Mouse (Mus musculus) forebrain, postnatal 0 days (tissue): ENCODE results near the gene Sh2d5. TPM values are rescaled to one million over a fixed set of nuclear protein-coding genes. Genes with fewer than 3 reads are reported as not detected.

ENCODE experiments used
- ATAC-seq: fragments of 200-750 bp; cut with Nextera tagmentation; 2 replicates; pipeline ENCODE4 v1.8.0; 2017; ENCODE audit warnings: mild to moderate bottlenecking, moderate library complexity
- DNase-seq: peaks from one replicate; pipeline ENCODE4 v3.0.0-alpha.2; 2015
- H3K27ac ChIP-seq: fragments of 300-500 bp; sonication (generic); 2 replicates; pipeline ENCODE4 v1.5.1; 2014; ENCODE audit warnings: low read depth, mild to moderate bottlenecking, antibody characterized with exemption, low read length, moderate library complexity, mixed read lengths
- H3K27me3 ChIP-seq: fragments of 300-500 bp; sonication (generic); 2 replicates; pipeline ENCODE4 v1.6.1; 2014; ENCODE audit warnings: mild to moderate bottlenecking, low read length, mixed read lengths; ENCODE audit not compliant: insufficient read depth
- H3K36me3 ChIP-seq: fragments of 300-500 bp; sonication (generic); 2 replicates; pipeline ENCODE4 v1.6.1; 2014; ENCODE audit warnings: mild to moderate bottlenecking, moderate library complexity; ENCODE audit not compliant: insufficient read depth
- H3K4me1 ChIP-seq: fragments of 300-500 bp; sonication (generic); 2 replicates; pipeline ENCODE4 v1.6.1; 2014; ENCODE audit warnings: antibody characterized with exemption; ENCODE audit not compliant: insufficient read depth
- H3K4me2 ChIP-seq: fragments of 300-500 bp; sonication (generic); 2 replicates; pipeline ENCODE4 v1.6.1; 2014; ENCODE audit warnings: low read depth, mild to moderate bottlenecking, moderate library complexity
- H3K4me3 ChIP-seq: fragments of 300-500 bp; sonication (generic); 2 replicates; pipeline ENCODE4 v1.5.1; 2014; ENCODE audit warnings: low read depth, low read length, mixed read lengths
- H3K9ac ChIP-seq: fragments of 300-500 bp; sonication (generic); 2 replicates; pipeline ENCODE4 v1.6.1; 2014; ENCODE audit warnings: mild to moderate bottlenecking
- H3K9me3 ChIP-seq: fragments of 300-500 bp; sonication (generic); 2 replicates; pipeline ENCODE4 v1.6.1; 2016; ENCODE audit warnings: low read length
- CTCF ChIP-seq: sonication (generic); IDR thresholded peaks from 2 replicates; pipeline ENCODE4 v1.5.1; 2016; ENCODE audit warnings: antibody characterized with exemption, control low read depth, low read depth
- WGBS: fragments of 180-500 bp; shearing (Covaris S2); extraction: QIAGEN DNeasy Blood & Tissue Kit; methylation state at CpG from one replicate; pipeline ENCODE4 v1.1.7; 2014; 5-methylcytosine and 5-hydroxymethylcytosine counted together
- polyA plus RNA-seq: library from polyadenylated mRNA; unstranded; fragments of >200 nt; fragmentation: Nextera tagmentation; extraction: Ambion mirVana; gene quantifications from 2 replicates; pipeline ENCODE4 v1.2.1, GENCODE M21; 2015
- total RNA-seq: library from RNA; depleted of rRNA; stranded (reverse); fragments of >200 nt; gene quantifications from 2 replicates; pipeline ENCODE4 v1.2.3, GENCODE M21; 2014

Sh2d5 gene
- total and polyA plus RNA-seq, 2 experiments from 2014 or later, result 13.8 to 18.2 TPM

DNA sequence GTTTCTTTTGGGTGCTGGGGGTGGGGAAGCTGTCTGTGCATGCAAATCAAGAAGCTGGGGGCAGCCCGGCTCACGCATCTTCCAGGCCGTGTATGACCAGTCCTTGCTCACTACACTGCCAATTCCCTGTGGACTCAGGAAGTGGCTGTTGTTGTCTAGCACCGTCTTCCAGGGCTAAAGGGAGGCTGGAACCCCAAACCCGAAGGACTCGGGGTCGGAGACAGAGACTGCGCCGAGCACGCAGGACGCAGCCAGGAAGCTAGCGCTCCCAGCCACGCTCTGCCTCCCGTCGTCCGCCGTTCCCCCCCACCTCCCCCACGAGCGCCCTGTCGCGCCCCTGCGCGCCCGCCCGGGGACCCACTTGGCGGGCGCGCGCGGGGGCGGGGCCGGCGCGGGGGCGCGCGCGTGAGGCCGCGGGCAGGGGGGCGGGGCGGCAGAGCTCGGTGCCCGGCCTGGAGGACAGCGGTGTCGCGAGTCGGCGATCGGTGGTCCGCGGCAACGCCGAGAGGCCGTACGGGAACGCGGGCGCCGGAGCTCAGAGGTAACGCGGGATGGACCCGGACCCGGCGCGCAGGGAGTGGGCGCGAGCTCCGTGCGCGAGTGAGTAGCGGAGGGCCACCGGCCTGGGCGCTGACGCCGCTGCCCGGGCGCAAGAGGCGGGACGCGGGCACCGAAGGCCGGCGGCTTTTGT lies 33.9 kb upstream of the Sh2d5 start, which contains the start of gene Hp1bp3:
Gene Hp1bp3 (plus strand): TSS at position 97 of the 691 bp plus-strand sequence.
- Histone ChIP-seq H3K9ac (peak within 1 kb of the TSS; percentile 99), H3K27ac (peak within 1 kb of the TSS; percentile 100), H3K4me2 (peak within 1 kb of the TSS; percentile 71), H3K27me3 (no peaks in the 10 kb centered on the region), H3K4me1 (peaks cover 19% of the 10 kb centered on the region), H3K36me3 (0 out of 2 replicates have a peak, but pooled peaks cover 4% of the 10 kb centered on the region), H3K4me3 (peak within 1 kb of the TSS; percentile 95), H3K9me3 (no peaks in the 10 kb centered on the region)
- WGBS, result under 1% methylated on average over 57 of the region's 84 CpGs
- ATAC-seq, result peak; percentile 75
- TF ChIP-seq CTCF, result no peak
- peak; percentile 89 for DNase-seq

DNA sequence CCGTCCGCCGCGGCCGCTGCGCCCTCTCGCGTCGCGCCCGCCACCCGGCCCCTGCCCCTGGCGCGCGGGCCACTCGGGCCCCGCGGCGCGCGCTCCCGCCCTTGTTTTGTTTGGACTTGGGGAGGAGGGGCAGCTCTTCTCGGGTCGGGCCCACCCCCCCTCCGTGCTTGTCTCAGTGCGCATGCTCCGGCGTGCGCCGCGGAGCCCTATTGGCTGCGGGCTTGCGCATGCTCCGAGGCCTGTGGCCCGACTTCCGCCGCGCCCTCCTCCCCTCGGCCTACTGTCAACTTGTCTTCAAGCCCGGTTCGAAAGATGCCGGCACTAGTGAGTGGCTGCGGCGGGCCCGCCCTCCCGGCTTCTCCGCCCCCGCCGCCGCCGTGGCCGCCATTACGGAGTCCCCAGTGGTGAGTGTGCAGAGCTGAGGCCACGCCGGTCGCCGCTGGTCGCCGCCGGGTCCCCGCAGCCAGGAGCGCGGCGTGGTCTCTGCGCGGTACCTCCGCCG lies 33.3 kb upstream of the Sh2d5 start:
- 0% methylated on average over 51 of the region's 68 CpGs for WGBS
- Histone ChIP-seq H3K4me3 (peak overlapping the region; percentile 95), H3K9me3 (no peaks in the 10 kb centered on the region), H3K4me2 (peak overlapping the region; percentile 71), H3K36me3 (peaks cover 8% of the 10 kb centered on the region; the same call in 1 of the 2 replicates), H3K27me3 (no peaks in the 10 kb centered on the region), H3K27ac (peak overlapping the region; percentile 100), H3K4me1 (peaks cover 19% of the 10 kb centered on the region), H3K9ac (peak overlapping the region; percentile 99)
- ATAC-seq (peak; percentile 96), DNase-seq (peak; percentile 99)
- TF ChIP-seq CTCF, result 0 out of 2 replicates have a peak, but pooled peaks have one; percentile 20

DNA sequence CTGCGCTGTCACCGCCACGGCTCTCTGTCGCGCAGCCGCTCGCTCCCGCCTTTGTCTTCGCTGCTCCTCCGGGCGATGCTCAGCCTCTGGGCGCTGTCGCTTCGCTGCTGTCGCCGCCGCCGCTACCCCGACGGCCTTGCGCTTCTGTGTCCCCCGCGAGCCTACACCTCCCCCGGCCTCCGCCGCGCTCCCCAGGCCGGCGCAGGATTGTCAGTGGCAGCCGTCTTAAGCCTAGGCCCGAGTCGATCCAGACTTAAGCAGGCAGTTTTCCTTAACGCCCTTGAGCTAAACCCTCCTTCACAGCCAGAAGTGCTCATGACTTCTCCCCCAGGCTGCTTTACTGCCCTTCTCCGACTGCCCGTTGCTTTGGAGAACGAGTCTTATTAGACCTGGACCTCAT lies 32.8 kb upstream of the Sh2d5 start:
- H3K9ac ChIP-seq, result peak overlapping the region; percentile 99
- peak overlapping the region; percentile 71 for H3K4me2 ChIP-seq
- no peak for TF ChIP-seq CTCF
- DNase-seq, result peak; percentile 54
- H3K27me3 ChIP-seq, result no peaks in the 10 kb centered on the region
- peak; percentile 10; the same call in 1 of the 2 replicates for ATAC-seq
- 1% methylated on average over 36 of the region's 36 CpGs for whole genome bisulfite sequencing
- H3K9me3 ChIP-seq, result no peaks in the 10 kb centered on the region
- peak overlapping the region; percentile 100 for H3K27ac ChIP-seq
- peaks cover 13% of the 10 kb centered on the region for H3K36me3 ChIP-seq
- peaks cover 19% of the 10 kb centered on the region for H3K4me1 ChIP-seq
- peak overlapping the region; percentile 95 for H3K4me3 ChIP-seq

DNA sequence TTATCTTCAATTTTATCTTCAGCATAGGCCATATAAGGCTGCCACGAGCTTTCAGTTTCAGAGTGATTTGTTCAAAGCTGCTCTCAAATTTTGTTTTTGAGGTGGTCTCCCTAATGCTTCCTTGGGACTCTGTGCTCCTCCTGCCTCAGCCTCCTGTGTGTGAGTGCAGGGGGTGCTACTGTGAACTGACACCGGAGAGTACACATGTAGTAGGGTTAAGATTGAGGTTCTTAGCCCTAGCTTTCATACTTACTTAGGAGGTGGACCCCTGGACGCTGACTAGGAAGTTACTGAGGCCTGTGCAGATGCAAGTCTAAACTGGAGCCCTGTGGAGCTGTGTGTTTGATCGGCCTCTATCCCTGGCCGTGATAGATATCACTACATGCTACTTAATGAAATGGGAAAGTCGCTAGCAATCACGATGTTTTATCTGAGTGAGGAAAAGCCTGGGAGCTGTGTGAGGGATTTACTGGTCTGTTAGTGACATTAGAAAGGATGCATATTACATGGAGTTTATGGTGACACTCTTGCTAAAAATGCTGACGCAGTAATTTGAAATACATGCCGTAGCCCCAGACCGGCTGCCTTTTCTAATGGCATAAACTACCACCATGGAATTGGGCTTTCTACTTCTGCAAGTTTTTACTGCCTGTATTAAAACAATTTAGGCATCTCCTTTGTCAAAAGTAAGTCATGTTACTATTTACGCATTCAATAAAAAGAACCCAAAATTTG lies 32.1 kb upstream of the Sh2d5 start:
- no peak for TF ChIP-seq CTCF
- Histone ChIP-seq H3K4me2 (peak overlapping the region; percentile 71), H3K9ac (peak overlapping the region; percentile 99), H3K4me1 (peaks cover 19% of the 10 kb centered on the region), H3K4me3 (peak overlapping the region; percentile 95), H3K9me3 (no peaks in the 10 kb centered on the region), H3K36me3 (peaks cover 19% of the 10 kb centered on the region), H3K27ac (peak overlapping the region; percentile 100), H3K27me3 (no peaks in the 10 kb centered on the region)
- DNase-seq (no peak), ATAC-seq (no peak)
- WGBS, result 78% methylated on average over 11 of the region's 11 CpGs

DNA sequence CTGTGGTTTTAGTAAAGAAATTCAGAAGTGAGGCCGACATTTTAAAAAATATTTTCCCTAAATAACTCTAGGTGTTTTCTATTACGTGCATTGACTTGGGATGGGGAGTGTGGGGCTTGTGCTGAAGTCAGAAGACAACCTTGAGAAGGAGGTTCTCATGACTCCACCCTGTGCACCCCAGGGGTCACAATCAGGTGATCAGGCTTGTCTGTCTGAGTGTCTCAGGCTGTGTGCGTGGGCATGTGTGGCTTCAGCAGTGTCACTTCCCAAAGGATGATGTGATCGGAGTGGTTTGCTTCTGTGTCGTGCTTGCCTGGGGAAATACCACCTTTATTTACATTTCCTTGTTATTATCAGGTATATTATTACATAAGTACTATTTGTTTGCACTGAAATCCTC lies 30.9 kb upstream of the Sh2d5 start:
- peaks cover 31% of the 10 kb centered on the region for H3K36me3 ChIP-seq
- WGBS, result 87% methylated on average over 5 of the region's 5 CpGs
- no peak for ATAC-seq
- TF ChIP-seq CTCF, result no peak
- H3K9ac ChIP-seq, result no peak overlapping the region
- no peak overlapping the region for H3K27ac ChIP-seq
- H3K4me2 ChIP-seq, result no peak overlapping the region
- H3K4me1 ChIP-seq, result peaks cover 19% of the 10 kb centered on the region
- no peak overlapping the region for H3K4me3 ChIP-seq
- H3K27me3 ChIP-seq, result no peaks in the 10 kb centered on the region
- H3K9me3 ChIP-seq, result no peaks in the 10 kb centered on the region
- DNase-seq, result no peak

DNA sequence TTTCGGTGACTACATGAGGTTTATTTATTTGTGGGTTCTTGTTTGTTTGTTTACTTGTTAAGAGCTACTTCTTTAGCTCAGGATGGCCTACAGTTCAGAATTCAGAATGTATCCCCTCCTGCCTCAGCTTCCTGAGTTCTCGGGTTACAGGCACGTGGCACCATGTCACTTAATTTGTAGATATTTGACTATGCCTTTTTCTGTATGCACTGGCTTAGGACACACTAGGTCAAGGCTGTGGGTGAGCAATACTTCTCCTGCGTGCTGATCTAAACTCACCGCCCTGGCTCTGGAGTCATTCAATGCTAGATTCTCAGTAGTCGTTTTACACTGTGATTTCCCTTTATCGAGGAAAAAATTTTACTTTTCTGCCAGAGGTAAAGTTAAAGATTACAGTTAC lies 29.4 kb upstream of the Sh2d5 start:
- H3K9ac ChIP-seq, result no peak overlapping the region
- H3K4me3 ChIP-seq, result no peak overlapping the region
- H3K36me3 ChIP-seq, result peaks cover 41% of the 10 kb centered on the region
- peaks cover 15% of the 10 kb centered on the region for H3K4me1 ChIP-seq
- no peak overlapping the region for H3K4me2 ChIP-seq
- no peaks in the 10 kb centered on the region for H3K27me3 ChIP-seq
- WGBS, result 88% methylated on average over 7 of the region's 7 CpGs
- H3K27ac ChIP-seq, result no peak overlapping the region
- no peaks in the 10 kb centered on the region for H3K9me3 ChIP-seq
- no peak for ATAC-seq
- no peak for TF ChIP-seq CTCF
- DNase-seq, result no peak

DNA sequence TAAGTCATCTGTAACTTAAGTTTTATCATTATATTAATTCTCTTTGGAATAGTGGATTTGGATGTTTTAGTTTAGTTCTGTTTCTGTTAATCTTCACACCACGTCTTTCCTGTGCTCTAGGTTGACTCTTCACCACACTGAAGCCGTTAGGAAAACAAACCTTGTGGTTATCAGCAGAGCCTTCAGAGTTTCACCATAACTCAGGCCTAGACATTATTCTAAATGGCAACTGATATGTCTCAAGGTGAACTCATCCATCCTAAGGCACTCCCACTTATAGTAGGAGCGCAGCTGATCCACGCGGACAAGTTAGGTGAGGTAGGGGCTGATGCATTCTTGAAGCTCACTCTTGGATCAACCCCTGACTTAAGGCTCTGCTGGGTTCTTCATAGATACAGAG lies 28.8 kb upstream of the Sh2d5 start:
- Histone ChIP-seq H3K36me3 (peaks cover 48% of the 10 kb centered on the region), H3K4me1 (peaks cover 13% of the 10 kb centered on the region), H3K4me2 (no peak overlapping the region), H3K4me3 (no peak overlapping the region), H3K27ac (no peak overlapping the region), H3K27me3 (no peaks in the 10 kb centered on the region), H3K9me3 (no peaks in the 10 kb centered on the region), H3K9ac (no peak overlapping the region)
- ATAC-seq (no peak), DNase-seq (no peak)
- WGBS, result 91% methylated on average over 5 of the region's 5 CpGs
- TF ChIP-seq CTCF, result no peak
